Mouse (Mus musculus): ENCODE data around the gene 1700020A23Rik.
"Not testable (repeated sequence)": the region's sequence is repeated elsewhere in the genome, so short reads cannot be mapped to it uniquely, and the experiment has no call there.

The 1700020A23Rik gene

GRCm38 (mm10) chr2:130404939-130405338 lies at the start of gene 1700020A23Rik, which contains the start of gene Gm28372:
TSS of gene 1700020A23Rik (plus strand) at chr2:130405259.
TSS of gene Gm28372 (plus strand) at chr2:130405239.
- DNase-seq (ENCODE audit: low read depth, low spot score) = no peak

- no peak for DNase-seq (ENCODE audit: low read depth, low spot score)
Measured at GRCm38 (mm10) chr2:130357551-130357950, 47.5 kb upstream of the 1700020A23Rik start.

GRCm38 (mm10) chr2:130358852-130359251 lies 46.2 kb upstream of the 1700020A23Rik start:
- DNase-seq (ENCODE audit: low read depth, low spot score) = no peak

GRCm38 (mm10) chr2:130362511-130363026 lies 42.5 kb upstream of the 1700020A23Rik start:
- no peak for DNase-seq (ENCODE audit: low read depth, low spot score)

- no peak for DNase-seq (ENCODE audit: low read depth, low spot score)
Measured at GRCm38 (mm10) chr2:130365211-130366094, 39.6 kb upstream of the 1700020A23Rik start.

GRCm38 (mm10) chr2:130367386-130367785 lies 37.7 kb upstream of the 1700020A23Rik start:
- no peak for DNase-seq (ENCODE audit: low read depth, low spot score)

GRCm38 (mm10) chr2:130373026-130373425 lies 32.0 kb upstream of the 1700020A23Rik start:
- not testable (repeated sequence) for DNase-seq (ENCODE audit: low read depth, low spot score)

GRCm38 (mm10) chr2:130374951-130375350 lies 30.1 kb upstream of the 1700020A23Rik start:
- no peak for DNase-seq (ENCODE audit: low read depth, low spot score)

GRCm38 (mm10) chr2:130383205-130383604 lies 21.9 kb upstream of the 1700020A23Rik start:
- DNase-seq (ENCODE audit: low read depth, low spot score) = no peak

- no peak for DNase-seq (ENCODE audit: low read depth, low spot score)
Measured at GRCm38 (mm10) chr2:130383895-130384294, 21.2 kb upstream of the 1700020A23Rik start.

GRCm38 (mm10) chr2:130386212-130386611 lies 18.8 kb upstream of the 1700020A23Rik start:
- DNase-seq (ENCODE audit: low read depth, low spot score) = no peak

- DNase-seq (ENCODE audit: low read depth, low spot score) = no peak
Measured at GRCm38 (mm10) chr2:130388796-130389195, 16.3 kb upstream of the 1700020A23Rik start.

- DNase-seq (ENCODE audit: low read depth, low spot score) = no peak
Measured at GRCm38 (mm10) chr2:130390993-130391625, 13.9 kb upstream of the 1700020A23Rik start.

- DNase-seq (ENCODE audit: low read depth, low spot score) = no peak
Measured at GRCm38 (mm10) chr2:130392836-130393235, 12.2 kb upstream of the 1700020A23Rik start.

- no peak for DNase-seq (ENCODE audit: low read depth, low spot score)
Measured at GRCm38 (mm10) chr2:130395696-130396095, 9.4 kb upstream of the 1700020A23Rik start.

GRCm38 (mm10) chr2:130397186-130397985 lies 7.7 kb upstream of the 1700020A23Rik start, which contains the start of gene Cpxm1:
TSS of gene Cpxm1 (minus strand) at chr2:130397574.
- no peak for DNase-seq (ENCODE audit: low read depth, low spot score)

GRCm38 (mm10) chr2:130398091-130398490 lies 7.0 kb upstream of the 1700020A23Rik start:
- no peak for DNase-seq (ENCODE audit: low read depth, low spot score)

- no peak for DNase-seq (ENCODE audit: low read depth, low spot score)
Measured at GRCm38 (mm10) chr2:130400046-130400445, 5.0 kb upstream of the 1700020A23Rik start.

GRCm38 (mm10) chr2:130401891-130402290 lies 3.2 kb upstream of the 1700020A23Rik start:
- DNase-seq (ENCODE audit: low read depth, low spot score) = no peak

- DNase-seq (ENCODE audit: low read depth, low spot score) = no peak
Measured at GRCm38 (mm10) chr2:130406178-130406577, 1.1 kb downstream of the 1700020A23Rik start, which contains the start of gene Tmem239. TSS of gene Tmem239 (plus strand) at chr2:130406478.

- no peak for DNase-seq (ENCODE audit: low read depth, low spot score)
Measured at GRCm38 (mm10) chr2:130408194-130408593, 3.1 kb downstream of the 1700020A23Rik start.

Measured in CD4-positive helper T cell, adult 2 months (primary cell).